Mouse (Mus musculus) lung, postnatal 0 days (tissue): Measurements from ENCODE around the gene Dna2.

Source experiments
- CTCF ChIP-seq: IDR thresholded peaks from 2 replicates; pipeline ENCODE4 v1.5.1; 2016; ENCODE audit warnings: antibody characterized with exemption, mild to moderate bottlenecking
- EP300 ChIP-seq: IDR thresholded peaks from 2 replicates; pipeline ENCODE4 v1.6.1; 2016; ENCODE audit warnings: antibody characterized with exemption, mild to moderate bottlenecking, control low read depth

GRCm38 (mm10) chr10:63013476-63013875 is 66.7 kb downstream of the Dna2 start:
- TF ChIP-seq EP300 (no peak), CTCF (no peak)
